Mouse (Mus musculus) embryonic fibroblast, embryonic 13.5 days (primary cell): ENCODE results near the gene Ppm1h.

Source experiments
- CTCF ChIP-seq: IDR thresholded peaks from 2 replicates; pipeline ENCODE4 v1.5.1; 2011; ENCODE audit warnings: mild to moderate bottlenecking, control low read depth, low read length, moderate library complexity, borderline replicate concordance; ENCODE audit not compliant: insufficient read depth
- POLR2A ChIP-seq: IDR thresholded peaks from 2 replicates; pipeline ENCODE4 v1.6.1; 2011; ENCODE audit warnings: low read depth, mild to moderate bottlenecking, control low read depth, low read length, moderate library complexity

DNA sequence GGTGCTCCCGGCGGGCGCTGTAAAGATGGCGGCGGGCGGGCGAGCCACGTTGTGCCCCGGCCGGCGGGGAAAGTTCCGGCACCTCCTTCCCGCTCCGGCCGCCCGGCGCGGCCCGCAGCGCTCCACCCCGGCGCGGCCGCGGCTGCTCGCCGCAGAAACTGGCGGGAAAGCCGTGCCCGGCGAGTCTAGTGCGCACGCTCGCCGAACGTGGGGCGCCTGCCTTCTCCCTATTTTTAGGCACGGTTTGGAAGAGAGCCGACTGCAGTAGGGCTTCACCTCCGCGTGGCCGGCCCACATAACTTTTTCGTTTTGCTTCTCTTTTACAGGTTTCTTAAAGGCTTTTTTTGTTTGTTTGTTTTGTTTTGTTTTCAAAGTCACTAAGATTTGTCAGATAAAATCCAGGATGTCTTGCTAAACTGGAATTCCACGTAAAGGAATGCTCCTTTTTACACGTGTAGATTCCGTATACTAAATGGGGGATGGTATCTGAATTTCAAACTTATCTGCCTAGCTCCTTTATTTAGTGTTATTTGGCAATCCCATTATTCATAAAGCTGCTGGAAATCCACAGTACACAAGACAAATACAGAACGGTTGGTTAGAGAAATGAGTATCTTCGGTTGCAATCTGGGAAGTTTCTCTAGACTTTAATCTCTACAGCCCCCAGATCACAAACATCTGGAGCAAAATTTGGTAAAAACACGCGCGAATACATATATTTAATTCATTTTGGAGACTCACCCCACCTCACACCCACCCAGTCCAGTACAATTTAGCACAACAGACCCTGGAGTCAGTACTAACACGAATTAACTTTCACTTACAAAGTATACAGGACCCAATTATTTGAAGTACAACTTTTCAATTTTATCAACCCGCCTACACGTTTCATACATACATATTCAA, 308.0 kb downstream of the Ppm1h start:
- TF ChIP-seq CTCF (no peak), POLR2A (peak; percentile 46)
